Mouse (Mus musculus) intestine, embryonic 14.5 days (tissue): ENCODE results near the gene Ddb2. TPM values are rescaled to one million over a fixed set of nuclear protein-coding genes. Genes with fewer than 3 reads are reported as not detected.
A peak's percentile ranks its signal among the peaks of the same experiment; 100 is the strongest.

ENCODE experiments used
- ATAC-seq: fragments of 200-750 bp; cut with Nextera tagmentation; replicated peaks from 2 replicates; pipeline ENCODE4 v1.8.0; 2017; ENCODE audit warnings: low read depth, moderate number of reproducible peaks, moderate TSS enrichment, moderate library complexity; ENCODE audit not compliant: low FRiP score, low TSS enrichment
- DNase-seq: peaks from one replicate; pipeline ENCODE4 v3.0.0-alpha.2; 2018; ENCODE audit warnings: low spot score
- H3K27ac ChIP-seq: fragments of 300-500 bp; sonication (generic); 2 replicates; pipeline ENCODE4 v1.5.1; 2014; ENCODE audit warnings: low read depth, mild to moderate bottlenecking, control low read depth
- H3K27me3 ChIP-seq: fragments of 300-500 bp; sonication (generic); replicated peaks from 2 replicates; pipeline ENCODE4 v1.6.1; 2014; ENCODE audit warnings: low read length, control low read depth; ENCODE audit not compliant: control insufficient read depth, insufficient read depth
- H3K36me3 ChIP-seq: fragments of 300-500 bp; sonication (generic); 2 replicates; pipeline ENCODE4 v1.6.1; 2014; ENCODE audit warnings: low read length, control low read depth; ENCODE audit not compliant: control insufficient read depth, insufficient read depth
- H3K4me1 ChIP-seq: fragments of 300-500 bp; sonication (generic); replicated peaks from 2 replicates; pipeline ENCODE4 v1.6.1; 2014; ENCODE audit warnings: low read length, control low read depth, mixed read lengths; ENCODE audit not compliant: control insufficient read depth, insufficient read depth
- H3K4me2 ChIP-seq: fragments of 300-500 bp; sonication (generic); 2 replicates; pipeline ENCODE4 v1.6.1; 2014; ENCODE audit warnings: low read length
- H3K4me3 ChIP-seq: fragments of 300-500 bp; sonication (generic); 2 replicates; pipeline ENCODE4 v1.5.1; 2014; ENCODE audit warnings: low read depth, low read length, control low read depth, mixed read lengths
- H3K9ac ChIP-seq: fragments of 300-500 bp; sonication (generic); 2 replicates; pipeline ENCODE4 v1.6.1; 2014; ENCODE audit warnings: mild to moderate bottlenecking, low read length
- H3K9me3 ChIP-seq: fragments of 300-500 bp; sonication (generic); 2 replicates; pipeline ENCODE4 v1.6.1; 2016; ENCODE audit warnings: low read length, control low read depth; ENCODE audit not compliant: control insufficient read depth
- WGBS: fragments of 180-500 bp; shearing (Covaris S2); extraction: QIAGEN DNeasy Blood & Tissue Kit; methylation state at CpG from one replicate; pipeline ENCODE4 v1.1.7; 2014; 5-methylcytosine and 5-hydroxymethylcytosine counted together
- polyA plus RNA-seq: library from polyadenylated mRNA; unstranded; fragments of >200 nt; fragmentation: Nextera tagmentation; extraction: Ambion mirVana; gene quantifications from 2 replicates; pipeline ENCODE4 v1.2.1, GENCODE M21; 2014

The Ddb2 gene
- polyA plus RNA-seq, 1 experiment from 2014 or later: 16.3 TPM

GRCm38 (mm10) chr2:91269687-91270133 is 32.9 kb upstream of the Ddb2 start:
- H3K27ac ChIP-seq: no peak overlapping the region
- no peaks in the 10 kb centered on the region for H3K27me3 ChIP-seq
- H3K9ac ChIP-seq: no peak overlapping the region
- no peak overlapping the region for H3K4me2 ChIP-seq
- no peaks in the 10 kb centered on the region for H3K9me3 ChIP-seq
- DNase-seq: no peak
- H3K4me1 ChIP-seq: peaks cover 9% of the 10 kb centered on the region
- peaks cover 81% of the 10 kb centered on the region for H3K36me3 ChIP-seq
- H3K4me3 ChIP-seq: no peak overlapping the region
- ATAC-seq: no peak
- 95% methylated on average over 8 of the region's 8 CpGs for WGBS

GRCm38 (mm10) chr2:91268706-91269105 is 31.9 kb upstream of the Ddb2 start:
- Histone ChIP-seq H3K36me3 (peaks cover 72% of the 10 kb centered on the region), H3K4me3 (no peak overlapping the region), H3K9ac (no peak overlapping the region), H3K27me3 (no peaks in the 10 kb centered on the region), H3K9me3 (no peaks in the 10 kb centered on the region), H3K4me2 (no peak overlapping the region), H3K27ac (no peak overlapping the region), H3K4me1 (peaks cover 16% of the 10 kb centered on the region)
- WGBS: 72% methylated on average over 2 of the region's 2 CpGs
- ATAC-seq (no peak), DNase-seq (no peak)

GRCm38 (mm10) chr2:91268042-91268441 is 31.3 kb upstream of the Ddb2 start:
- Histone ChIP-seq H3K4me3 (no peak overlapping the region), H3K36me3 (peaks cover 72% of the 10 kb centered on the region), H3K9me3 (no peaks in the 10 kb centered on the region), H3K4me2 (no peak overlapping the region), H3K27ac (no peak overlapping the region), H3K27me3 (no peaks in the 10 kb centered on the region), H3K9ac (no peak overlapping the region), H3K4me1 (peaks cover 16% of the 10 kb centered on the region)
- WGBS: 89% methylated on average over 3 of the region's 3 CpGs
- ATAC-seq: no peak
- DNase-seq: no peak

- 2% methylated on average over 72 of the region's 72 CpGs for WGBS
- Histone ChIP-seq H3K4me2 (peak within 1 kb of the TSS; percentile 87), H3K4me1 (peaks cover 16% of the 10 kb centered on the region), H3K4me3 (peak within 1 kb of the TSS; percentile 91), H3K36me3 (peaks cover 54% of the 10 kb centered on the region), H3K9ac (peak within 1 kb of the TSS; percentile 92), H3K9me3 (no peaks in the 10 kb centered on the region), H3K27ac (peak within 1 kb of the TSS; percentile 89), H3K27me3 (no peaks in the 10 kb centered on the region)
- ATAC-seq (peak; percentile 98), DNase-seq (peak; percentile 95)
These were observed 28.2 kb upstream of the Ddb2 start, which contains the start of gene Arfgap2 for GRCm38 (mm10) chr2:91264711-91265681. Gene Arfgap2 (plus strand): TSS chr2:91264974.

GRCm38 (mm10) chr2:91263692-91264660 is 27.2 kb upstream of the Ddb2 start:
- 86% methylated on average over 17 of the region's 17 CpGs for WGBS
- H3K4me1 ChIP-seq: peaks cover 16% of the 10 kb centered on the region
- H3K27ac ChIP-seq: peak overlapping the region; percentile 77
- peak overlapping the region; percentile 63 for H3K4me2 ChIP-seq
- no peak for ATAC-seq
- H3K9me3 ChIP-seq: no peaks in the 10 kb centered on the region
- H3K27me3 ChIP-seq: no peaks in the 10 kb centered on the region
- DNase-seq: no peak
- peak overlapping the region; percentile 92 for H3K9ac ChIP-seq
- peak overlapping the region; percentile 91 for H3K4me3 ChIP-seq
- peaks cover 44% of the 10 kb centered on the region for H3K36me3 ChIP-seq

GRCm38 (mm10) chr2:91259493-91259892 is 22.7 kb upstream of the Ddb2 start:
- Histone ChIP-seq H3K4me3 (no peak overlapping the region), H3K9ac (no peak overlapping the region), H3K4me1 (peaks cover 22% of the 10 kb centered on the region), H3K27me3 (peaks cover 18% of the 10 kb centered on the region), H3K27ac (no peak overlapping the region), H3K9me3 (no peaks in the 10 kb centered on the region), H3K36me3 (peaks cover 19% of the 10 kb centered on the region), H3K4me2 (no peak overlapping the region)
- DNase-seq: no peak
- WGBS: 96% methylated on average over 1 of the region's 1 CpGs
- no peak for ATAC-seq

GRCm38 (mm10) chr2:91258830-91259229 is 22.0 kb upstream of the Ddb2 start:
- peaks cover 21% of the 10 kb centered on the region for H3K27me3 ChIP-seq
- no peak overlapping the region for H3K4me3 ChIP-seq
- H3K9ac ChIP-seq: no peak overlapping the region
- H3K4me2 ChIP-seq: no peak overlapping the region
- DNase-seq (no peak), ATAC-seq (no peak)
- no peaks in the 10 kb centered on the region for H3K9me3 ChIP-seq
- no peak overlapping the region for H3K27ac ChIP-seq
- H3K36me3 ChIP-seq: peaks cover 19% of the 10 kb centered on the region
- H3K4me1 ChIP-seq: peaks cover 17% of the 10 kb centered on the region
- 71% methylated on average over 1 of the region's 1 CpGs for WGBS

DNA sequence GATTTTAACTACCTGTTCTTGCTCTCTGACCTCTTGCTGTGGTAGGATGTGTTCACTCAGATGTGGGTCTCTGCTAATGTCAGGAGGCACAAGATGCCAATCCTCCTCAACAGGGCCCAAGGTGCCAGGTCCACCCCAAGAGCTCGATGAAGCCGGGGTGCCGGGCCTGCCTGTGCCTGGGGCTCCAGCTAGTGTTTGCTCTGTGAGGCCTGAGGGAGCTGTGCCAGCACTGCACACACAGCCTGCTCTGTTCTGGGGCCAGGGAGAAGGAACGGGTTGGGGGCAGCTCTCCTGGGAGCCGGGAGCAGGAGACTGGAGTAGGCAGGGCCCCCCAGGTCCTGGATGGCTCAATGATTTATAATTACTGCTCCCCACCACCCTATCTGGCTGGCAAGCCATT is 21.3 kb upstream of the Ddb2 start:
- WGBS: 62% methylated on average over 5 of the region's 5 CpGs
- H3K27me3 ChIP-seq: peaks cover 21% of the 10 kb centered on the region
- no peaks in the 10 kb centered on the region for H3K9me3 ChIP-seq
- H3K9ac ChIP-seq: peak overlapping the region; percentile 49
- H3K4me1 ChIP-seq: peaks cover 17% of the 10 kb centered on the region
- no peak for DNase-seq
- peaks cover 12% of the 10 kb centered on the region for H3K36me3 ChIP-seq
- peak overlapping the region; percentile 89 for H3K4me2 ChIP-seq
- H3K4me3 ChIP-seq: peak overlapping the region; percentile 63
- ATAC-seq: no peak
- H3K27ac ChIP-seq: no peak overlapping the region
